Mouse (Mus musculus): ENCODE results near the gene Rora.

The Rora gene

GRCm38 (mm10) chr9:69291451-69291850 is 637.9 kb downstream of the Rora start:
- no peak for DNase-seq (ENCODE audit: low spot score)

GRCm38 (mm10) chr9:69292353-69292752 is 638.8 kb downstream of the Rora start:
- DNase-seq (ENCODE audit: low spot score): no peak

GRCm38 (mm10) chr9:69292776-69293687 is 639.4 kb downstream of the Rora start:
- no peak for DNase-seq (ENCODE audit: low spot score)

- DNase-seq (ENCODE audit: low spot score): no peak
These were observed 640.1 kb downstream of the Rora start for GRCm38 (mm10) chr9:69293688-69294074.

- DNase-seq (ENCODE audit: low spot score): no peak
These were observed 640.8 kb downstream of the Rora start for GRCm38 (mm10) chr9:69294426-69294825.

GRCm38 (mm10) chr9:69294856-69295255 is 641.3 kb downstream of the Rora start:
- no peak for DNase-seq (ENCODE audit: low spot score)

GRCm38 (mm10) chr9:69295826-69296225 is 642.2 kb downstream of the Rora start:
- no peak for DNase-seq (ENCODE audit: low spot score)

- peak; percentile 57 for DNase-seq (ENCODE audit: low spot score)
These were observed 642.8 kb downstream of the Rora start for GRCm38 (mm10) chr9:69296418-69296817.

GRCm38 (mm10) chr9:69297766-69298375 is 644.3 kb downstream of the Rora start:
- DNase-seq (ENCODE audit: low spot score): no peak

- no peak for DNase-seq (ENCODE audit: low spot score)
These were observed 645.2 kb downstream of the Rora start for GRCm38 (mm10) chr9:69298566-69299335.

- DNase-seq (ENCODE audit: low spot score): no peak
These were observed 645.9 kb downstream of the Rora start for GRCm38 (mm10) chr9:69299484-69299883.

- no peak for DNase-seq (ENCODE audit: low spot score)
These were observed 646.7 kb downstream of the Rora start for GRCm38 (mm10) chr9:69300296-69300695.

- peak; percentile 12 for DNase-seq (ENCODE audit: low spot score)
These were observed 647.9 kb downstream of the Rora start for GRCm38 (mm10) chr9:69301445-69301844.

GRCm38 (mm10) chr9:69301955-69302354 is 648.4 kb downstream of the Rora start:
- DNase-seq (ENCODE audit: low spot score): no peak

- no peak for DNase-seq (ENCODE audit: low spot score)
These were observed 649.3 kb downstream of the Rora start for GRCm38 (mm10) chr9:69302846-69303245.

GRCm38 (mm10) chr9:69303346-69303944 is 649.9 kb downstream of the Rora start:
- no peak for DNase-seq (ENCODE audit: low spot score)

GRCm38 (mm10) chr9:69303962-69304361 is 650.4 kb downstream of the Rora start:
- DNase-seq (ENCODE audit: low spot score): no peak

GRCm38 (mm10) chr9:69304492-69304891 is 650.9 kb downstream of the Rora start:
- DNase-seq (ENCODE audit: low spot score): no peak

GRCm38 (mm10) chr9:69304991-69305390 is 651.4 kb downstream of the Rora start:
- no peak for DNase-seq (ENCODE audit: low spot score)

- no peak for DNase-seq (ENCODE audit: low spot score)
These were observed 653.3 kb downstream of the Rora start for GRCm38 (mm10) chr9:69306734-69307528.

- DNase-seq (ENCODE audit: low spot score): no peak
These were observed 654.4 kb downstream of the Rora start for GRCm38 (mm10) chr9:69307974-69308373.

Measured in urinary bladder, postnatal 25 days (tissue).